Mouse (Mus musculus) embryonic facial prominence, embryonic 14.5 days (tissue): ENCODE measurements around the gene Ube2g2. TPM values are rescaled to one million over a fixed set of nuclear protein-coding genes. Genes with fewer than 3 reads are reported as not detected.

Source experiments
- ATAC-seq: fragments of 200-750 bp; cut with Nextera tagmentation; 2 replicates; pipeline ENCODE4 v1.8.0; 2017; ENCODE audit warnings: low read depth, moderate number of reproducible peaks, moderate TSS enrichment
- DNase-seq: peaks from one replicate; pipeline ENCODE4 v3.0.0-alpha.2; 2015; ENCODE audit warnings: low spot score
- H3K27ac ChIP-seq: fragments of 300-500 bp; sonication (generic); replicated peaks from 2 replicates; pipeline ENCODE4 v1.5.1; 2014; ENCODE audit warnings: low read depth, mild to moderate bottlenecking, low read length, moderate library complexity
- H3K27me3 ChIP-seq: fragments of 300-500 bp; sonication (generic); replicated peaks from 2 replicates; pipeline ENCODE4 v1.6.1; 2014; ENCODE audit warnings: low read length; ENCODE audit not compliant: control insufficient read depth, insufficient read depth
- H3K36me3 ChIP-seq: fragments of 300-500 bp; sonication (generic); 2 replicates; pipeline ENCODE4 v1.6.1; 2014; ENCODE audit warnings: low read length, mixed read lengths; ENCODE audit not compliant: control insufficient read depth, insufficient read depth
- H3K4me1 ChIP-seq: fragments of 300-500 bp; sonication (generic); 2 replicates; pipeline ENCODE4 v1.6.1; 2014; ENCODE audit warnings: antibody characterized with exemption, low read length; ENCODE audit not compliant: control insufficient read depth, insufficient read depth
- H3K4me2 ChIP-seq: fragments of 300-500 bp; sonication (generic); 2 replicates; pipeline ENCODE4 v1.6.1; 2014; ENCODE audit warnings: low read depth, mild to moderate bottlenecking, low read length, moderate library complexity, mixed read lengths
- H3K4me3 ChIP-seq: fragments of 300-500 bp; sonication (generic); 2 replicates; pipeline ENCODE4 v1.5.1; 2014; ENCODE audit warnings: low read depth, mild to moderate bottlenecking, low read length
- H3K9ac ChIP-seq: fragments of 300-500 bp; sonication (generic); 2 replicates; pipeline ENCODE4 v1.6.1; 2014; ENCODE audit warnings: low read depth, mild to moderate bottlenecking, low read length, moderate library complexity, mixed read lengths
- H3K9me3 ChIP-seq: fragments of 300-500 bp; sonication (generic); 2 replicates; pipeline ENCODE4 v1.6.1; 2016; ENCODE audit warnings: low read length; ENCODE audit not compliant: control insufficient read depth
- WGBS: fragments of 180-500 bp; shearing (Covaris S2); extraction: QIAGEN DNeasy Blood & Tissue Kit; methylation state at CpG from one replicate; pipeline ENCODE4 v1.1.7; 2014; 5-methylcytosine and 5-hydroxymethylcytosine counted together
- polyA plus RNA-seq: library from polyadenylated mRNA; unstranded; fragments of >200 nt; fragmentation: Nextera tagmentation; extraction: Ambion mirVana; gene quantifications from 2 replicates; pipeline ENCODE4 v1.2.1, GENCODE M21; 2014

The Ube2g2 gene
- polyA plus RNA-seq, 1 experiment from 2014 or later, result 66.1 TPM

- Histone ChIP-seq H3K4me3 (no peak overlapping the region), H3K9me3 (no peaks in the 10 kb centered on the region), H3K4me2 (no peak overlapping the region), H3K9ac (no peak overlapping the region), H3K4me1 (peaks cover 17% of the 10 kb centered on the region), H3K27ac (no peak overlapping the region), H3K36me3 (peaks cover 6% of the 10 kb centered on the region), H3K27me3 (no peaks in the 10 kb centered on the region)
- DNase-seq (no peak), ATAC-seq (no peak)
- 87% methylated on average over 7 of the region's 7 CpGs for WGBS
Measured at GRCm38 (mm10) chr10:77626036-77626435, 4.0 kb downstream of the Ube2g2 start.

GRCm38 (mm10) chr10:77626591-77626990 is 4.5 kb downstream of the Ube2g2 start:
- no peak overlapping the region for H3K9ac ChIP-seq
- DNase-seq (no peak), ATAC-seq (no peak)
- H3K4me2 ChIP-seq, result no peak overlapping the region
- 80% methylated on average over 7 of the region's 7 CpGs for WGBS
- H3K4me3 ChIP-seq, result no peak overlapping the region
- peaks cover 12% of the 10 kb centered on the region for H3K36me3 ChIP-seq
- H3K27me3 ChIP-seq, result no peaks in the 10 kb centered on the region
- peaks cover 17% of the 10 kb centered on the region for H3K4me1 ChIP-seq
- H3K27ac ChIP-seq, result no peak overlapping the region
- no peaks in the 10 kb centered on the region for H3K9me3 ChIP-seq

- WGBS, result 39% methylated on average over 2 of the region's 2 CpGs
- Histone ChIP-seq H3K4me2 (no peak overlapping the region), H3K36me3 (peaks cover 18% of the 10 kb centered on the region), H3K27ac (no peak overlapping the region), H3K27me3 (no peaks in the 10 kb centered on the region), H3K4me1 (peaks cover 17% of the 10 kb centered on the region), H3K9me3 (no peaks in the 10 kb centered on the region), H3K4me3 (no peak overlapping the region), H3K9ac (no peak overlapping the region)
- ATAC-seq (peak; percentile 84), DNase-seq (peak; percentile 77)
Measured at GRCm38 (mm10) chr10:77627497-77627896, 5.4 kb downstream of the Ube2g2 start.

- WGBS, result 74% methylated on average over 3 of the region's 3 CpGs
- ATAC-seq, result no peak
Measured at GRCm38 (mm10) chr10:77629163-77629562, 7.1 kb downstream of the Ube2g2 start.

GRCm38 (mm10) chr10:77629970-77630369 is 7.9 kb downstream of the Ube2g2 start:
- H3K27ac ChIP-seq, result no peak overlapping the region
- DNase-seq (no peak), ATAC-seq (no peak)
- 100% methylated on average over 1 of the region's 1 CpGs for WGBS
- H3K27me3 ChIP-seq, result no peaks in the 10 kb centered on the region
- H3K9ac ChIP-seq, result no peak overlapping the region
- H3K36me3 ChIP-seq, result peaks cover 35% of the 10 kb centered on the region
- no peak overlapping the region for H3K4me3 ChIP-seq
- no peak overlapping the region for H3K4me2 ChIP-seq
- no peaks in the 10 kb centered on the region for H3K9me3 ChIP-seq
- no peaks in the 10 kb centered on the region for H3K4me1 ChIP-seq

More at GRCm38 (mm10) chr10:77629163-77629562, 7.1 kb downstream of the Ube2g2 start:
- H3K9me3 ChIP-seq, result no peaks in the 10 kb centered on the region
- no peaks in the 10 kb centered on the region for H3K27me3 ChIP-seq
- no peak overlapping the region for H3K9ac ChIP-seq
- no peak overlapping the region for H3K4me3 ChIP-seq
- peaks cover 35% of the 10 kb centered on the region for H3K36me3 ChIP-seq
- no peak for DNase-seq
- no peak overlapping the region for H3K4me2 ChIP-seq
- H3K27ac ChIP-seq, result no peak overlapping the region
- H3K4me1 ChIP-seq, result peaks cover 6% of the 10 kb centered on the region

- H3K9ac ChIP-seq, result no peak overlapping the region
- ATAC-seq, result no peak
- peaks cover 55% of the 10 kb centered on the region for H3K36me3 ChIP-seq
- 82% methylated on average over 6 of the region's 6 CpGs for WGBS
- H3K4me3 ChIP-seq, result no peak overlapping the region
- H3K27me3 ChIP-seq, result no peaks in the 10 kb centered on the region
- H3K4me2 ChIP-seq, result no peak overlapping the region
- H3K9me3 ChIP-seq, result no peaks in the 10 kb centered on the region
- H3K4me1 ChIP-seq, result no peaks in the 10 kb centered on the region
- H3K27ac ChIP-seq, result no peak overlapping the region
- peak; percentile 24 for DNase-seq
Measured at GRCm38 (mm10) chr10:77634016-77634415, 11.9 kb downstream of the Ube2g2 start.

- ATAC-seq, result no peak
- peak; percentile 48 for DNase-seq
- 60% methylated on average over 13 of the region's 13 CpGs for WGBS
- H3K4me1 ChIP-seq, result no peaks in the 10 kb centered on the region
- no peaks in the 10 kb centered on the region for H3K27me3 ChIP-seq
- H3K36me3 ChIP-seq, result peaks cover 57% of the 10 kb centered on the region
- H3K9me3 ChIP-seq, result no peaks in the 10 kb centered on the region
- no peak overlapping the region; the same call in 1 of the 2 replicates for H3K27ac ChIP-seq
- no peak overlapping the region for H3K4me2 ChIP-seq
- H3K4me3 ChIP-seq, result no peak overlapping the region
- H3K9ac ChIP-seq, result no peak overlapping the region
Measured at GRCm38 (mm10) chr10:77634452-77635231, 12.6 kb downstream of the Ube2g2 start.

GRCm38 (mm10) chr10:77636234-77636922 is 14.3 kb downstream of the Ube2g2 start:
- H3K9me3 ChIP-seq, result no peaks in the 10 kb centered on the region
- 88% methylated on average over 7 of the region's 7 CpGs for WGBS
- H3K4me3 ChIP-seq, result no peak overlapping the region
- no peaks in the 10 kb centered on the region for H3K4me1 ChIP-seq
- no peak for ATAC-seq
- H3K27me3 ChIP-seq, result no peaks in the 10 kb centered on the region
- DNase-seq, result no peak
- H3K36me3 ChIP-seq, result peaks cover 61% of the 10 kb centered on the region
- no peak overlapping the region for H3K27ac ChIP-seq
- no peak overlapping the region for H3K9ac ChIP-seq
- no peak overlapping the region for H3K4me2 ChIP-seq
